10 mouse cellular contexts compared by ENCODE assay signal in genomic region chr12:84206525-84206924, GRCm38 (mm10). TPM values are rescaled to one million over a fixed set of nuclear protein-coding genes. Genes with fewer than 3 reads are reported as not detected.
DNase-seq lines count a peak whose midpoint lies in the region; ATAC-seq lines count a peak whose summit lies in the region.
"Had no signal": no experiment of that assay in that cellular context is flagged by ENCODE, and none has a peak within 500 bp of the region (broad histone marks: within the 10 kb centered on the region; RNA-seq: fewer than 3 reads in every experiment).

No protein-coding gene starts in this region.

- ATAC-seq in heart, embryonic 11.5 days (replicated peaks; ENCODE audit: insufficient number of reproducible peaks, low FRiP score, low TSS enrichment) = no peak
- no peak for ATAC-seq in kidney, embryonic 16.5 days (ENCODE audit: low FRiP score, low TSS enrichment)
- peak; percentile 66 for ATAC-seq in neutrophil, adult 5-6 weeks (ENCODE audit: extremely low read depth, insufficient number of reproducible peaks, low FRiP score, poor library complexity, severe bottlenecking)

- H3K4me2 ChIP-seq in heart, embryonic 11.5 days = no peak overlapping the region
- H3K4me2 ChIP-seq in kidney, embryonic 16.5 days (replicated peaks; ENCODE audit: low read depth, low read length) = no peak overlapping the region
- H3K4me2 ChIP-seq: hindbrain, embryonic 15.5 days; midbrain, embryonic 12.5 days had no signal

- WGBS in heart, embryonic 11.5 days (ENCODE audit: insufficient replicate concordance) = 48% methylated on average over 7 of the region's 7 CpGs
- WGBS in kidney, embryonic 16.5 days = 51% methylated on average over 7 of the region's 7 CpGs

- no peaks in the 10 kb centered on the region for H3K9me3 ChIP-seq in heart, embryonic 11.5 days (replicated peaks; ENCODE audit: control insufficient read depth, low read length)
- no peaks in the 10 kb centered on the region for H3K9me3 ChIP-seq in kidney, embryonic 16.5 days (ENCODE audit: low read length)
- H3K9me3 ChIP-seq: hindbrain, embryonic 15.5 days; midbrain, embryonic 12.5 days had no signal

- no peaks in the 10 kb centered on the region; the same call in 1 of the 2 replicates for H3K36me3 ChIP-seq in heart, embryonic 11.5 days (ENCODE audit: control insufficient read depth, insufficient read depth, low read length)
- 0 out of 2 replicates have a peak, but pooled peaks cover 2% of the 10 kb centered on the region for H3K36me3 ChIP-seq in kidney, embryonic 16.5 days (ENCODE audit: insufficient read depth, low read length)
- H3K36me3 ChIP-seq: hindbrain, embryonic 15.5 days; midbrain, embryonic 12.5 days had no signal

- intact Hi-C loops in heart, postnatal 25 days (cut with DNase I) = no loop called here

- H3K27ac ChIP-seq in heart, embryonic 11.5 days (ENCODE audit: low read depth, low read length) = no peak overlapping the region; the same call in 1 of the 2 replicates
- no peak overlapping the region; the same call in 1 of the 2 replicates for H3K27ac ChIP-seq in kidney, embryonic 16.5 days (ENCODE audit: low read length)
- H3K27ac ChIP-seq: hindbrain, embryonic 15.5 days; midbrain, embryonic 12.5 days had no signal

- peaks cover 63% of the 10 kb centered on the region for H3K4me1 ChIP-seq in heart, embryonic 11.5 days (ENCODE audit: control insufficient read depth, insufficient read depth, low read length)
- peaks cover 55% of the 10 kb centered on the region for H3K4me1 ChIP-seq in kidney, embryonic 16.5 days (ENCODE audit: insufficient read depth, low read length)
- H3K4me1 ChIP-seq: hindbrain, embryonic 15.5 days had no signal

- no peak overlapping the region for H3K4me3 ChIP-seq in heart, embryonic 11.5 days (ENCODE audit: low read depth, low read length)
- no peak overlapping the region for H3K4me3 ChIP-seq in kidney, embryonic 16.5 days (ENCODE audit: low read length)
- H3K4me3 ChIP-seq: hindbrain, embryonic 15.5 days; midbrain, embryonic 12.5 days had no signal

- peak overlapping the region; percentile 3; the same call in 1 of the 2 replicates for H3K9ac ChIP-seq in heart, embryonic 11.5 days (ENCODE audit: low read depth, low read length)
- H3K9ac ChIP-seq in kidney, embryonic 16.5 days (replicated peaks; ENCODE audit: low read length) = peak overlapping the region; percentile 36; the same call in 1 of the 2 replicates
- H3K9ac ChIP-seq: hindbrain, embryonic 15.5 days; midbrain, embryonic 12.5 days had no signal

- no peak for DNase-seq in heart, postnatal 25 days (ENCODE audit: low spot score)
- DNase-seq in T-cell, adult 2 months (ENCODE audit: low spot score) = peak; percentile 84
- DNase-seq in yolk sac, embryonic 10.5 days (ENCODE audit: low spot score) = no peak
- DNase-seq in frontal cortex, postnatal 25 days (ENCODE audit: low spot score in 2 of 2) = no peak
- DNase-seq in cerebellum, postnatal 36 days = no peak

- H3K27me3 ChIP-seq in heart, embryonic 11.5 days (ENCODE audit: control insufficient read depth, insufficient read depth, low read length) = no peaks in the 10 kb centered on the region
- no peaks in the 10 kb centered on the region for H3K27me3 ChIP-seq in kidney, embryonic 16.5 days (ENCODE audit: insufficient read depth, low read length)
- H3K27me3 ChIP-seq: hindbrain, embryonic 15.5 days had no signal

RNA-seq across cellular contexts. Expression of gene Elmsan1, which starts 12.2 kb away (rescaled TPM):
- polyA plus RNA-seq in heart, embryonic 11.5 days (2014; fragmentation: Nextera tagmentation; extraction: Ambion mirVana) = 5.9 and 7.1 TPM in 2 replicates
- total RNA-seq in heart, postnatal 25 days (2021) = 10 to 100 TPM; 13.8 to 17.7 TPM
- 8.6 and 9.3 TPM in 2 replicates for polyA plus RNA-seq in kidney, embryonic 16.5 days (2015; fragmentation: Nextera tagmentation; extraction: Ambion mirVana)
- total RNA-seq in neutrophil, adult 5-6 weeks (2017) = 79.1 and 84.4 TPM in 2 replicates

RNA-seq across cellular contexts. Expression of gene Pnma1, which starts 58.2 kb away (rescaled TPM):
- 0.50 and 0.62 TPM in 2 replicates for polyA plus RNA-seq in heart, embryonic 11.5 days (2014; fragmentation: Nextera tagmentation; extraction: Ambion mirVana)
- total RNA-seq in heart, postnatal 25 days (2021) = under 1 TPM; 0.14 to 0.18 TPM
- 1.1 and 1.2 TPM in 2 replicates for polyA plus RNA-seq in kidney, embryonic 16.5 days (2015; fragmentation: Nextera tagmentation; extraction: Ambion mirVana)
- total RNA-seq in neutrophil, adult 5-6 weeks (2017) = 6.6 and 8.0 TPM in 2 replicates
